Mouse (Mus musculus) midbrain, embryonic 14.5 days (tissue): ENCODE results near the gene Plac9a. TPM values are rescaled to one million over a fixed set of nuclear protein-coding genes. Genes with fewer than 3 reads are reported as not detected.

Experiments
- ATAC-seq: fragments of 200-750 bp; cut with Nextera tagmentation; 2 replicates; pipeline ENCODE4 v1.8.0; 2017; ENCODE audit warnings: moderate number of reproducible peaks, moderate library complexity; ENCODE audit not compliant: low FRiP score, low TSS enrichment
- DNase-seq: peaks from one replicate; pipeline ENCODE4 v3.0.0-alpha.2; 2015
- H3K27ac ChIP-seq: fragments of 300-500 bp; sonication (generic); replicated peaks from 2 replicates; pipeline ENCODE4 v1.5.1; 2014; ENCODE audit warnings: mild to moderate bottlenecking, low read depth, low read length, moderate library complexity
- H3K27me3 ChIP-seq: fragments of 300-500 bp; sonication (generic); 2 replicates; pipeline ENCODE4 v1.6.1; 2014; ENCODE audit warnings: low read length, control low read depth, mixed read lengths; ENCODE audit not compliant: control insufficient read depth, insufficient read depth
- H3K36me3 ChIP-seq: fragments of 300-500 bp; sonication (generic); 2 replicates; pipeline ENCODE4 v1.6.1; 2014; ENCODE audit warnings: low read length, control low read depth; ENCODE audit not compliant: control insufficient read depth, insufficient read depth
- H3K4me1 ChIP-seq: fragments of 300-500 bp; sonication (generic); 2 replicates; pipeline ENCODE4 v1.6.1; 2014; ENCODE audit warnings: mild to moderate bottlenecking, antibody characterized with exemption, low read length, control low read depth; ENCODE audit not compliant: control insufficient read depth, insufficient read depth
- H3K4me2 ChIP-seq: fragments of 300-500 bp; sonication (generic); 2 replicates; pipeline ENCODE4 v1.6.1; 2014; ENCODE audit warnings: mild to moderate bottlenecking, low read length, moderate library complexity
- H3K4me3 ChIP-seq: fragments of 300-500 bp; sonication (generic); replicated peaks from 2 replicates; pipeline ENCODE4 v1.5.1; 2014; ENCODE audit warnings: low read depth, low read length
- H3K9ac ChIP-seq: fragments of 300-500 bp; sonication (generic); replicated peaks from 2 replicates; pipeline ENCODE4 v1.6.1; 2014; ENCODE audit warnings: mild to moderate bottlenecking, low read length, moderate library complexity
- H3K9me3 ChIP-seq: fragments of 300-500 bp; sonication (generic); 2 replicates; pipeline ENCODE4 v1.6.1; 2016; ENCODE audit warnings: low read length, control low read depth, mixed read lengths; ENCODE audit not compliant: control insufficient read depth
- WGBS: fragments of 180-500 bp; shearing (Covaris S2); extraction: QIAGEN DNeasy Blood & Tissue Kit; methylation state at CpG from one replicate; pipeline ENCODE4 v1.1.7; 2014; 5-methylcytosine and 5-hydroxymethylcytosine counted together
- polyA plus RNA-seq: library from polyadenylated mRNA; unstranded; fragments of >200 nt; fragmentation: Nextera tagmentation; extraction: Ambion mirVana; gene quantifications from 2 replicates; pipeline ENCODE4 v1.2.1, GENCODE M21; 2014

Plac9a gene
- polyA plus RNA-seq, 1 experiment from 2014 or later, result not detected

DNA sequence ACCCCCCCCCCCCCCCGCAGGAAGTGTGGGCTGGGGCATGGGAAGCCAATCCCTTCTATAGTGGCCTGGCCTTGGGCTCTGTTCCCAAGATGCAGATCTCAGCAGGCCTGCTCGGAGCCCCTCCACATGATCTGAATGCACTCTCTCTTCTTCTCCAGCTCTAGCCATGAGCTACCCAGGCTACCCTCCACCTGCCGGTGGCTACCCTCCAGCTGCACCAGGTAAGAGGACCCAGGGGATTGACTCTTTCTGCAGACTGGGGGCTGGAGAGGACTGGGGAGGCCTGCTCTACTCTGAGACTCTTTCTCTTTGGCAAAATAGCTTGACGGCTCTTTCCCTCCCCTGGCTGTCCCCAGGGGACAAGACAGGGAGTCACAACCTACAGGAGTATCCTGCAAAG is 34.2 kb downstream of the Plac9a start:
- no peak overlapping the region for H3K9ac ChIP-seq
- no peak overlapping the region for H3K27ac ChIP-seq
- H3K4me3 ChIP-seq, result no peak overlapping the region
- H3K27me3 ChIP-seq, result no peaks in the 10 kb centered on the region
- no peaks in the 10 kb centered on the region for H3K4me1 ChIP-seq
- H3K4me2 ChIP-seq, result no peak overlapping the region
- H3K9me3 ChIP-seq, result no peaks in the 10 kb centered on the region
- H3K36me3 ChIP-seq, result no peaks in the 10 kb centered on the region
- 72% methylated on average over 3 of the region's 4 CpGs for WGBS
- ATAC-seq, result no peak
- no peak for DNase-seq

DNA sequence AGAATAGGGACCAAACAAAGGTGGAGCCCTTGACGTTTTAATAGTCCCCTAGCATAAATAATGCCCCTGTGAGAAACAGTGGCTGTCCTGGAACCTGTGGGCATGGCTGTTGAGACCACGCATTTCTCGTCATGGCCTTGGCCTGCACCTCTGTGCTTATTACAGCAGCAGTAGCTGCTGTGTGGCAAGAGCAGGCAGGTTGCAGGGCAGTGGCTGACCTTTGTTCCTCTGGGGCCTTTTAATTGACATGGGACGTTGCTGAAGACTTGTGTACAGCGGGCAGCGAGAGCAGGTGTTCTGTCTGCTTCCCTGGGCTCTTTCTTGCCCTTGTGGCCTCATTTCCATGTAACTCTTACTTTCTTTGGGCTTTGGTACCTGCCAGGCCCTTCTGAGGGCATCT is 35.1 kb downstream of the Plac9a start:
- no peaks in the 10 kb centered on the region for H3K27me3 ChIP-seq
- DNase-seq, result no peak
- ATAC-seq, result no peak
- 70% methylated on average over 6 of the region's 6 CpGs for WGBS
- no peaks in the 10 kb centered on the region for H3K9me3 ChIP-seq
- no peaks in the 10 kb centered on the region for H3K4me1 ChIP-seq
- H3K36me3 ChIP-seq, result no peaks in the 10 kb centered on the region
- no peak overlapping the region for H3K27ac ChIP-seq
- H3K9ac ChIP-seq, result no peak overlapping the region
- H3K4me3 ChIP-seq, result no peak overlapping the region
- no peak overlapping the region for H3K4me2 ChIP-seq

DNA sequence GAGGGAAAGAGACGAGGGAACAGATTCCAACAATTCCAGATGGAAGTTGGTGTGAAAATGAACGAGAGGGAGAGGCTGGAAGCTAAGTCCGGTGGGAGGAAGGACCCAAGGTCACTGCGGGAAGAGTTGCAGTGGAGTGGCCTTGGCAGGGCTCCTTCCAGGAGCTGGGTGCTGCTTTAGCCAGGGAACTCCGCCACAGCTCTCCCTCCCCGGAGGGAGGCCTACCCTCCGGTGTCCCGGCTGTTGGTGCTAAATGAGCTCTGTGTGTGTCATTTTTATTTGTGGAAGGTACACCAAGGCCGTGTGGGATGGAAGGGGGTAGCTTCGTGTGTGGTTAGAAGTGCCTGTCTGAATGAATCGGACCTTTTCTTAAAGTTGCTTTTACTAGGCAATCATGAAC is 36.1 kb downstream of the Plac9a start:
- Histone ChIP-seq H3K36me3 (no peaks in the 10 kb centered on the region), H3K27me3 (no peaks in the 10 kb centered on the region), H3K4me1 (no peaks in the 10 kb centered on the region), H3K9ac (no peak overlapping the region), H3K4me3 (no peak overlapping the region), H3K27ac (no peak overlapping the region), H3K9me3 (no peaks in the 10 kb centered on the region), H3K4me2 (no peak overlapping the region)
- 91% methylated on average over 11 of the region's 11 CpGs for WGBS
- ATAC-seq, result no peak
- no peak for DNase-seq

DNA sequence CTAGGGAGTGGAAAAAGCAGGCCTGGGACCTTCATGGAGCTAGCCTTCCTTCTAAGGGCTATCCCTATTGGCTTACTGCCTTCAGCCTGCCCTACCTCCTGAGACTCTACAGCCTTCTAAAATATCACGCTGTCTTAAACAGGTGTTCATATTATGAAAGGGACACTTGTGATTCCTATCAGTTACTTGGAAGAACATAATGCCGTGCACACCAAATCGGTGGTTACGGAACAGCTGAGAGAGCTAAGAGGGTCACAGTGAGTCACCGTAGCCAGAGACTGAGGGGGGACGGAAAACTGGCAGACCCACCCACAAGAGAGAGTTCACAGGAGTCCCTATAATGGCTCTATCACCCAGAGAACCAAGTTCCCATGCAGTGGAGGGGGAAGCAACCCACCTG is 36.5 kb downstream of the Plac9a start:
- Histone ChIP-seq H3K4me2 (no peak overlapping the region), H3K36me3 (no peaks in the 10 kb centered on the region), H3K27ac (no peak overlapping the region), H3K4me3 (no peak overlapping the region), H3K27me3 (no peaks in the 10 kb centered on the region), H3K9me3 (no peaks in the 10 kb centered on the region), H3K4me1 (no peaks in the 10 kb centered on the region), H3K9ac (no peak overlapping the region)
- no peak for DNase-seq
- WGBS, result 92% methylated on average over 6 of the region's 6 CpGs
- ATAC-seq, result no peak

DNA sequence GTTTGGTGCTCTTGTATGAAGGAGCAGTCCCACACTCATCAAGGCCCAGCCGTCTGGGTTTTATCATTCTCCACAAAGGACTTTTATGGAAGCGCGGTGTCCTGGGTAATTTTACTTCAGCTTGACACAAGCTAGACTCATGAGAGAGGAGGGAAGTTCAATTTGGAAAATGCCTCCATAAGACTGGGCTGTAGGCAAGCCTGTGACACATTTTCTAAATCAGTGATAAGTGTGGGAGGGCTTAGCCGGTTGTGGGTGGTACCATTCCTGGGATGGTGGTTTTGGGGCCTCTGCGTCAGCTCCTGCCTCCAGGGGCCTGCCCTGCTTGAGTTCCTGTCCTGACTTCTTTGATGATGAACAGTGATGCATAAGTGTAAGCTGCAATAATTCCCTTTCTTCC is 37.6 kb downstream of the Plac9a start:
- H3K9ac ChIP-seq, result no peak overlapping the region
- H3K4me3 ChIP-seq, result no peak overlapping the region
- H3K4me2 ChIP-seq, result no peak overlapping the region
- DNase-seq, result no peak
- H3K4me1 ChIP-seq, result no peaks in the 10 kb centered on the region
- no peaks in the 10 kb centered on the region for H3K27me3 ChIP-seq
- no peak overlapping the region for H3K27ac ChIP-seq
- 89% methylated on average over 5 of the region's 5 CpGs for whole genome bisulfite sequencing
- no peak for ATAC-seq
- no peaks in the 10 kb centered on the region for H3K36me3 ChIP-seq
- H3K9me3 ChIP-seq, result no peaks in the 10 kb centered on the region

DNA sequence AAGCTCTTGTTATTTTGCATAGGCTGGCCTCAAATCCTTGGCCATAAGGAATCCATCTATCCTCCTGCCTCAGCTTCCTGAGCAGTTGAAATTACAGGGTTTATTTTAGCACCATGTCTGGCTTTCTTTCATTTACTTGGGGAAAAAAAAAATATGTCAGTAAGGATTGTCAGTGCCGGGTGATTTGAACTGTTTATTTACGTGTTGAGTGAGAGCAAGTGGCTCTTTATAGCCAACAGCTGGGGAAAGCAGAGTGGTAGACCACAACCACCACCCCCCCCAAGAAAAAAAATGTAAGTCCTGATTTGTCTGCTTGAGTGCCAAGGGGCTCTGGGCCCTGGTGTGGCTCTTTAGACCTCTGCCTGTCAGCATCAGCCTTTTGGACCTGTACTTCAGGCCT is 39.2 kb downstream of the Plac9a start:
- no peak for DNase-seq
- H3K9ac ChIP-seq, result no peak overlapping the region
- H3K4me3 ChIP-seq, result no peak overlapping the region
- no peak overlapping the region for H3K27ac ChIP-seq
- H3K36me3 ChIP-seq, result no peaks in the 10 kb centered on the region
- WGBS, result 92% methylated on average over 2 of the region's 2 CpGs
- no peaks in the 10 kb centered on the region for H3K9me3 ChIP-seq
- no peaks in the 10 kb centered on the region for H3K27me3 ChIP-seq
- H3K4me1 ChIP-seq, result no peaks in the 10 kb centered on the region
- no peak overlapping the region for H3K4me2 ChIP-seq
- no peak for ATAC-seq

DNA sequence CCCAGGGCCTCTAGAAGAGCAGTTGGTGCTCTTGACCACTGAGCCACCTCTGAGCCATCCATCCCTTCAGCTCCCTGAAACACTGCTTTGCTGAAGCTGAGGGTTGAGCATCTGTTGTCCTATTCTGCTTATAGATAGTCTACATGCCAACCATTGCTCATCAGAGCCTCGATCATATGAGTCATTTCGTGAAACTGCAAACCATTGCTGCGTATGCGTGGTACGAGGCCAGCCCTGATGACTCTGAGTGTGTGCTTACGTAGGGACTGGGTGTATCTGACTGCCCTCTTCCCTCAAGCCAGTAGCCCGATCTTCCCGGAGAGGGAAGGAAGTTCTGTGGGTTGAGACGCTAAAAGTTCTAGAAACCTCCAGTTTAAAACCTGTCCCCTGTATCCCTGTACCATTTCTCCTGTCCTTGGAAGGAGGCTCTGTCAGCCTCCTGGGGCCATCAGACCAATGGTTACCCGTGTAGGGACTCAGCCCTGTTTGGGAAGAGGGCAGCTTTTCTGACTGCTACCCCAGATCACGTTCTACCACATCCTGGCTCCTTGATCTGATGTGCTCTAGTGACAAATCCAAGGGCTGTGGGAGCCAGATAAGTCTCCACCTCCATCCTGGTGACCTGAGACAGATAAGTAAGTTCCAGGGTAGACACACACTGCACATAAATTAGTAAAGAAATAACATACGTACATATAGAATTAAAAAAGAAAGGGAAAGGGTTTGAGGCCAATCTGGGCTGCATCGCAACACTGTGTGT is 40.9 kb downstream of the Plac9a start:
- Histone ChIP-seq H3K9me3 (no peaks in the 10 kb centered on the region), H3K4me2 (no peak overlapping the region), H3K4me1 (no peaks in the 10 kb centered on the region), H3K27me3 (no peaks in the 10 kb centered on the region), H3K27ac (no peak overlapping the region), H3K9ac (no peak overlapping the region), H3K36me3 (no peaks in the 10 kb centered on the region), H3K4me3 (no peak overlapping the region)
- WGBS, result 89% methylated on average over 13 of the region's 13 CpGs
- DNase-seq (no peak), ATAC-seq (no peak)

DNA sequence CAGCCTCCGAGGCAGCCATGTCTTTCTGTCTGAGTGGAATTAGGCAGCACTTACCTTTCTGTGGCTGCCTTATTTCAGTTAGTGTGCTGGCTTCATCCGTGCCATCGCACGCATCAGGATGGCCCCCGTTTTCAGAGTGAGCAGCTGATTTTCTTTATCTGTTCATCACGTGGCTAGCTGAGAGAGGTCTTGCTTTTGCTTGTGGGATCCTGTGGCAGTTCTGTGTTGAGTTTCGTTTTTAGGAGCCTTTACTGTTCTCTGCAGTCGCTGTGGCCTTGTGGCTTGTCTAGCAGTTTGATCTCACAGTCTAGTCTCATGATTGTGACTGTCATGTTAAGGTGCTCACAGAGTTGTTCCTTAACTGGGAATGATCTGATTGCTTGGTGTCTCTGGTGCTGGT is 45.0 kb downstream of the Plac9a start:
- ATAC-seq (no peak), DNase-seq (no peak)
- Histone ChIP-seq H3K27ac (no peak overlapping the region), H3K4me2 (no peak overlapping the region), H3K9ac (no peak overlapping the region), H3K36me3 (no peaks in the 10 kb centered on the region), H3K4me1 (no peaks in the 10 kb centered on the region), H3K27me3 (no peaks in the 10 kb centered on the region), H3K4me3 (no peak overlapping the region), H3K9me3 (no peaks in the 10 kb centered on the region)
- 89% methylated on average over 8 of the region's 8 CpGs for WGBS

DNA sequence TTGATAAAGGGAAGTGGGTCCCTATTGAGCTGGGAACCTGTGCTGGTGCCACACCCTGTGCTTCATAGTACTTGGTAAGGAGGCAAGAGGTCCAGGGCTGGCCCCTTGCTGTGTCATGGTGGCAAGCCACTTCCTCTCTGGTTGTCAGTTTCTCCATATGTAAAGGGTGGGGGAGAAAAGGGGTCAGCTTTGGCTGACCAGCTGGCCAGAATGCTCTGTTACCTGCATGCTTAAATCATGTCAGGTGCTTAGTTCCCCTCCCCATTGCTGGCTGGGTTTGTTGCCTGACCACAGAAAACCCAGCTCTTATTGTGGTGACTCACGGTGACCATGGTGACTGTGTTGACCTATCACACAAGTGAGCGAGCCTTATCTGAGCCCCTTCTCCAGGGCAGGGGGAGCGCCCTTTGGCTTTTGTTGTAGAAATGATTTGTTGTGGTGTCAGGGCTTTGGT is 45.7 kb downstream of the Plac9a start:
- Histone ChIP-seq H3K9me3 (no peaks in the 10 kb centered on the region), H3K4me1 (no peaks in the 10 kb centered on the region), H3K4me3 (no peak overlapping the region), H3K4me2 (no peak overlapping the region), H3K27ac (no peak overlapping the region), H3K9ac (no peak overlapping the region), H3K27me3 (no peaks in the 10 kb centered on the region), H3K36me3 (no peaks in the 10 kb centered on the region)
- whole genome bisulfite sequencing, result 71% methylated on average over 3 of the region's 3 CpGs
- DNase-seq (no peak), ATAC-seq (no peak)
